Mouse (Mus musculus) midbrain, embryonic 14.5 days (tissue): ENCODE data around the gene Sigirr. TPM values are rescaled to one million over a fixed set of nuclear protein-coding genes. Genes with fewer than 3 reads are reported as not detected.

Source experiments
- ATAC-seq: fragments of 200-750 bp; cut with Nextera tagmentation; 2 replicates; pipeline ENCODE4 v1.8.0; 2017; ENCODE audit warnings: moderate number of reproducible peaks, moderate library complexity; ENCODE audit not compliant: low FRiP score, low TSS enrichment
- DNase-seq: peaks from one replicate; pipeline ENCODE4 v3.0.0-alpha.2; 2015
- H3K27ac ChIP-seq: fragments of 300-500 bp; sonication (generic); replicated peaks from 2 replicates; pipeline ENCODE4 v1.5.1; 2014; ENCODE audit warnings: mild to moderate bottlenecking, low read depth, low read length, moderate library complexity
- H3K27me3 ChIP-seq: fragments of 300-500 bp; sonication (generic); 2 replicates; pipeline ENCODE4 v1.6.1; 2014; ENCODE audit warnings: low read length, control low read depth, mixed read lengths; ENCODE audit not compliant: control insufficient read depth, insufficient read depth
- H3K36me3 ChIP-seq: fragments of 300-500 bp; sonication (generic); 2 replicates; pipeline ENCODE4 v1.6.1; 2014; ENCODE audit warnings: low read length, control low read depth; ENCODE audit not compliant: control insufficient read depth, insufficient read depth
- H3K4me1 ChIP-seq: fragments of 300-500 bp; sonication (generic); 2 replicates; pipeline ENCODE4 v1.6.1; 2014; ENCODE audit warnings: mild to moderate bottlenecking, antibody characterized with exemption, low read length, control low read depth; ENCODE audit not compliant: control insufficient read depth, insufficient read depth
- H3K4me2 ChIP-seq: fragments of 300-500 bp; sonication (generic); 2 replicates; pipeline ENCODE4 v1.6.1; 2014; ENCODE audit warnings: mild to moderate bottlenecking, low read length, moderate library complexity
- H3K4me3 ChIP-seq: fragments of 300-500 bp; sonication (generic); replicated peaks from 2 replicates; pipeline ENCODE4 v1.5.1; 2014; ENCODE audit warnings: low read depth, low read length
- H3K9ac ChIP-seq: fragments of 300-500 bp; sonication (generic); replicated peaks from 2 replicates; pipeline ENCODE4 v1.6.1; 2014; ENCODE audit warnings: mild to moderate bottlenecking, low read length, moderate library complexity
- H3K9me3 ChIP-seq: fragments of 300-500 bp; sonication (generic); 2 replicates; pipeline ENCODE4 v1.6.1; 2016; ENCODE audit warnings: low read length, control low read depth, mixed read lengths; ENCODE audit not compliant: control insufficient read depth
- WGBS: fragments of 180-500 bp; shearing (Covaris S2); extraction: QIAGEN DNeasy Blood & Tissue Kit; methylation state at CpG from one replicate; pipeline ENCODE4 v1.1.7; 2014; 5-methylcytosine and 5-hydroxymethylcytosine counted together
- polyA plus RNA-seq: library from polyadenylated mRNA; unstranded; fragments of >200 nt; fragmentation: Nextera tagmentation; extraction: Ambion mirVana; gene quantifications from 2 replicates; pipeline ENCODE4 v1.2.1, GENCODE M21; 2014

The Sigirr gene
- polyA plus RNA-seq, 1 experiment from 2014 or later = 2.1 TPM

DNA sequence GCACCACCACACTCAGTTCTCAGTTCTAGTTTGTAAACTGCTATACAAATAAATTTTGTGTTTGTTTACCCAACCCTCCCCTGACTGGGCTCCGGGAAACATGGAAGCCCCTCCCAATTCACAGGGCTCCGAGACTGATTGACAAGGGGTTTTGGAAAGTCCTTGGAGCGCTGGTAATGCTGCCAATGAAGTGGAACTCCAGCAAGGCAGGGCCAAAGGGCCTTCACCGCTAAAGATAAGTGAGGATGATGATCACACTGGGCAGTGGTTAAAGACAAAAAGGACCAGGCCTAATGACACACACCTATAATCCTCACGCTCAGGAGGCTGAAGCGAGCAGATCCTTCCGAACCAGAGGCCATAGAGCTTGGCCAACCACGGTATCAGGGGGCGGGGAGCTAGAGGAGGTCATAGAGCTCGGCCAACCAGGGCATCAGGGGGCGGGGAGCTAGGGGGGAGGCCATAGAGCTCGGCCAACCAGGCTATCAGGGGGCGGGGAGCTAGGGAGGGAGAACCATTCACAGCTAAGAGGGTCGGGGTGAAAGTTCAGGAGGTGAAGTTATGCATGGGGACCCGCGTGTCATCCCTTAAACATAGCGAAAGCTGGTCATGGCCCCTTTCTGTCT lies 49.2 kb downstream of the Sigirr start:
- Histone ChIP-seq H3K9me3 (no peaks in the 10 kb centered on the region; the same call in 1 of the 2 replicates), H3K4me3 (no peak overlapping the region), H3K36me3 (no peaks in the 10 kb centered on the region), H3K4me2 (no peak overlapping the region), H3K27me3 (no peaks in the 10 kb centered on the region), H3K27ac (no peak overlapping the region), H3K4me1 (peaks cover 9% of the 10 kb centered on the region), H3K9ac (no peak overlapping the region)
- no peak for ATAC-seq
- 68% methylated on average over 17 of the region's 17 CpGs for WGBS
- no peak for DNase-seq

DNA sequence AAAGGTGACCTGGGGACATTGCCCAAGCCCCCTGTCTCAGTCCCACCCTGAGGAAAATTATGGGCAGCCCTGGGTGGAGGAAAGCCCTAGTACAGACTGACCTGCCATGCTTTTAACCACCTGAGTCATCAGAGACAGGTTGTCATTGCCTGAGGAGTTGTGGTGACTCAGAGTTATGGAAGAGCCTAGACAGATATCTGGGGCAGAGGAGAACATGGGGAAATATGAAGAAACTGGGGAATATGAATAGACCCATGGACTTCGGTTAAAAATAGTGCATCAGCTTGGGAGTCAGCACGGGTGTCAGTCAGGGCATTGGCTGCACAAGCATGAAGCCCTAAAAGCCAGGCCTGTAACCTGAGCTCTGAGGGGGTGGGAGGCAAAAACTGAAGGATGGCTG lies 51.0 kb downstream of the Sigirr start:
- Histone ChIP-seq H3K9ac (no peak overlapping the region), H3K36me3 (no peaks in the 10 kb centered on the region), H3K4me1 (peaks cover 9% of the 10 kb centered on the region), H3K4me2 (no peak overlapping the region), H3K27me3 (no peaks in the 10 kb centered on the region), H3K27ac (no peak overlapping the region), H3K4me3 (no peak overlapping the region), H3K9me3 (no peaks in the 10 kb centered on the region)
- DNase-seq = no peak
- ATAC-seq = no peak
- 90% methylated on average over 2 of the region's 2 CpGs for WGBS

GRCm38 (mm10) chr7:141048226-141049218 lies 51.9 kb downstream of the Sigirr start:
- 11% methylated on average over 21 of the region's 21 CpGs for WGBS
- H3K27me3 ChIP-seq = no peaks in the 10 kb centered on the region
- H3K9ac ChIP-seq = peak overlapping the region; percentile 49; the same call in 1 of the 2 replicates

GRCm38 (mm10) chr7:141047581-141048225 lies 52.7 kb downstream of the Sigirr start:
- Histone ChIP-seq H3K4me3 (peak overlapping the region; percentile 35), H3K9me3 (no peaks in the 10 kb centered on the region), H3K27ac (peak overlapping the region; percentile 66), H3K4me1 (peaks cover 9% of the 10 kb centered on the region), H3K36me3 (no peaks in the 10 kb centered on the region), H3K9ac (peak overlapping the region; percentile 49; the same call in 1 of the 2 replicates), H3K27me3 (no peaks in the 10 kb centered on the region), H3K4me2 (peak overlapping the region; percentile 82)
- ATAC-seq (peak; percentile 86), DNase-seq (peak; percentile 68)
- WGBS = 6% methylated on average over 16 of the region's 19 CpGs

More at GRCm38 (mm10) chr7:141048226-141049218, 51.9 kb downstream of the Sigirr start:
- Histone ChIP-seq H3K9me3 (no peaks in the 10 kb centered on the region), H3K4me3 (peak overlapping the region; percentile 35), H3K27ac (peak overlapping the region; percentile 66), H3K4me1 (peaks cover 9% of the 10 kb centered on the region), H3K36me3 (no peaks in the 10 kb centered on the region), H3K4me2 (peak overlapping the region; percentile 82)
- peak; percentile 96 for DNase-seq
- ATAC-seq = peak; percentile 92

- WGBS = 77% methylated on average over 6 of the region's 6 CpGs
- H3K27ac ChIP-seq = no peak overlapping the region
- no peak overlapping the region for H3K4me3 ChIP-seq
Observed at GRCm38 (mm10) chr7:141046931-141047580, 53.3 kb downstream of the Sigirr start.

DNA sequence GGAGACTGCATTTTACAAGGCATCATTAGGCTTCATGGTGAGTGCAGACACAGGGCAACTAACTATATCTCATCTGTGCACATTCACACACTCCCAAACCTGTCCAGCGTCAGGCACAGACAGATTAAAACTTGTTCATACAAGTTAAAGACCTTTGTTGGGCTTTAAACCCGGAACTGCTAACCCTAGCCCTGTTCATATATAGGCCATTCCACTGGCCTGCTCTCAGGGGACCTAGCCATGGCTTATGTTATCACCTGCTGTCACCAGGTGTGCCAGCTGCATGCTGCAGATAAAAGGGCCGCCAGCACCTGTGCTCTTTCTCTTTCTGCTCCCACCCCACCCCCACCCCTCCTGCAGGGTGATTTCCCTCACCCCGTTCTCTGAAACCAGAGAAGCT lies 57.8 kb downstream of the Sigirr start:
- DNase-seq = no peak
- Histone ChIP-seq H3K9ac (no peak overlapping the region), H3K4me1 (0 out of 2 replicates have a peak, but pooled peaks cover 3% of the 10 kb centered on the region), H3K4me3 (no peak overlapping the region), H3K36me3 (no peaks in the 10 kb centered on the region), H3K27me3 (no peaks in the 10 kb centered on the region), H3K4me2 (no peak overlapping the region), H3K9me3 (no peaks in the 10 kb centered on the region), H3K27ac (no peak overlapping the region)
- no peak for ATAC-seq
- WGBS = 66% methylated on average over 4 of the region's 4 CpGs

More at GRCm38 (mm10) chr7:141046931-141047580, 53.3 kb downstream of the Sigirr start:
- H3K4me2 ChIP-seq = peak overlapping the region; percentile 82
- H3K9me3 ChIP-seq = no peaks in the 10 kb centered on the region
- ATAC-seq = no peak
- DNase-seq = no peak
- H3K4me1 ChIP-seq = peaks cover 9% of the 10 kb centered on the region
- H3K9ac ChIP-seq = no peak overlapping the region
- H3K27me3 ChIP-seq = no peaks in the 10 kb centered on the region
- no peaks in the 10 kb centered on the region for H3K36me3 ChIP-seq

DNA sequence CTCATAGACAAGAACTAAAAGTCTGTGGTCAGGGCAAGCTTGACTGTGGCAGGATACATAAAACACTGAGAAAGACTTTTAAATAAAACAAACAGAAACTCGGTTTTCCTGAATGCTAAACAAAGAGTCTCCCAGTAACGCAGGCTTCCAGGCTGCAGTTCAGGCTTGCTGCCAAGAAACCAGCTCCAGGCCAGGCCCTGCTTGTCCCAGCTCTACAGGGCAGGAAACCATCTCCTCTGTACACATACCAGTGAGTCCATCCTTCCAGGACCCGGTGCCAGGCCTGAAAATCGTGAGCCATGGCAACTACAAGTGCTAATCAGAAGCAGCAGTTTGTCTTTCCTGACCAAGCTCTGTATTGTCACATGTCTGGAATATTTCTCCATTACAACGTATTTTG lies 58.7 kb downstream of the Sigirr start:
- no peaks in the 10 kb centered on the region for H3K27me3 ChIP-seq
- H3K4me1 ChIP-seq = no peaks in the 10 kb centered on the region
- ATAC-seq = no peak
- H3K4me2 ChIP-seq = no peak overlapping the region
- 26% methylated on average over 5 of the region's 5 CpGs for WGBS
- no peak overlapping the region for H3K4me3 ChIP-seq
- H3K27ac ChIP-seq = 0 out of 2 replicates have a peak overlapping the region, but pooled peaks have one; percentile 52
- no peaks in the 10 kb centered on the region for H3K36me3 ChIP-seq
- peak; percentile 73 for DNase-seq
- H3K9ac ChIP-seq = no peak overlapping the region
- H3K9me3 ChIP-seq = no peaks in the 10 kb centered on the region
